Mouse (Mus musculus) neural tube, embryonic 12.5 days (tissue): ENCODE data around the gene Rita1. TPM values are rescaled to one million over a fixed set of nuclear protein-coding genes. Genes with fewer than 3 reads are reported as not detected.

ENCODE experiments used
- ATAC-seq: fragments of 200-750 bp; cut with Nextera tagmentation; 2 replicates; pipeline ENCODE4 v1.8.0; 2017; ENCODE audit warnings: low read depth, mild to moderate bottlenecking, moderate TSS enrichment, moderate library complexity; ENCODE audit not compliant: low FRiP score
- H3K27ac ChIP-seq: fragments of 300-500 bp; sonication (generic); 2 replicates; pipeline ENCODE4 v1.5.1; 2016
- H3K27me3 ChIP-seq: fragments of 300-500 bp; sonication (generic); replicated peaks from 2 replicates; pipeline ENCODE4 v1.6.1; 2016; ENCODE audit warnings: mild to moderate bottlenecking
- H3K36me3 ChIP-seq: fragments of 300-500 bp; sonication (generic); 2 replicates; pipeline ENCODE4 v1.6.1; 2016; ENCODE audit warnings: mild to moderate bottlenecking
- H3K4me1 ChIP-seq: fragments of 300-500 bp; sonication (generic); 2 replicates; pipeline ENCODE4 v1.6.1; 2016
- H3K4me2 ChIP-seq: fragments of 300-500 bp; sonication (generic); replicated peaks from 2 replicates; pipeline ENCODE4 v1.6.1; 2016; ENCODE audit warnings: mild to moderate bottlenecking
- H3K4me3 ChIP-seq: fragments of 300-500 bp; sonication (generic); 2 replicates; pipeline ENCODE4 v1.5.1; 2016
- H3K9ac ChIP-seq: fragments of 300-500 bp; sonication (generic); 2 replicates; pipeline ENCODE4 v1.6.1; 2016; ENCODE audit warnings: mild to moderate bottlenecking
- H3K9me3 ChIP-seq: fragments of 300-500 bp; sonication (generic); 2 replicates; pipeline ENCODE4 v1.6.1; 2016; ENCODE audit warnings: mild to moderate bottlenecking
- WGBS: fragments of 180-500 bp; shearing (Covaris S2); methylation state at CpG from one replicate; pipeline ENCODE4 v1.1.7; 2016; 5-methylcytosine and 5-hydroxymethylcytosine counted together
- polyA plus RNA-seq: library from polyadenylated mRNA; unstranded; fragments of >200 nt; fragmentation: Nextera tagmentation; extraction: Ambion mirVana; gene quantifications from 2 replicates; pipeline ENCODE4 v1.2.1, GENCODE M21; 2016

The Rita1 gene
- polyA plus RNA-seq, 1 experiment from 2014 or later = 20.1 TPM

- Histone ChIP-seq H3K9ac (no peak overlapping the region), H3K4me2 (0 out of 2 replicates have a peak overlapping the region, but pooled peaks have one; percentile 12), H3K27me3 (no peaks in the 10 kb centered on the region), H3K9me3 (no peaks in the 10 kb centered on the region), H3K4me1 (peaks cover 40% of the 10 kb centered on the region), H3K36me3 (peaks cover 7% of the 10 kb centered on the region), H3K4me3 (no peak overlapping the region), H3K27ac (no peak overlapping the region)
- 48% methylated on average over 10 of the region's 10 CpGs for WGBS
- ATAC-seq = no peak
Observed at GRCm38 (mm10) chr5:120577935-120578441, 34.4 kb downstream of the Rita1 start.

- H3K4me1 ChIP-seq = peaks cover 40% of the 10 kb centered on the region
- H3K4me2 ChIP-seq = no peak overlapping the region
- H3K36me3 ChIP-seq = peaks cover under 1% of the 10 kb centered on the region; the same call in 1 of the 2 replicates
- no peak overlapping the region for H3K4me3 ChIP-seq
- no peaks in the 10 kb centered on the region for H3K9me3 ChIP-seq
- H3K27me3 ChIP-seq = no peaks in the 10 kb centered on the region
- 79% methylated on average over 11 of the region's 11 CpGs for WGBS
- H3K27ac ChIP-seq = no peak overlapping the region
- H3K9ac ChIP-seq = no peak overlapping the region
- no peak for ATAC-seq
Observed at GRCm38 (mm10) chr5:120576781-120577301, 35.5 kb downstream of the Rita1 start.

GRCm38 (mm10) chr5:120574469-120575063 lies 37.8 kb downstream of the Rita1 start:
- H3K4me3 ChIP-seq = no peak overlapping the region
- WGBS = 77% methylated on average over 10 of the region's 10 CpGs
- H3K27ac ChIP-seq = no peak overlapping the region
- no peak overlapping the region for H3K4me2 ChIP-seq
- H3K9ac ChIP-seq = no peak overlapping the region
- no peaks in the 10 kb centered on the region for H3K9me3 ChIP-seq
- no peak for ATAC-seq
- H3K36me3 ChIP-seq = no peaks in the 10 kb centered on the region
- peaks cover 45% of the 10 kb centered on the region for H3K4me1 ChIP-seq
- no peaks in the 10 kb centered on the region for H3K27me3 ChIP-seq

GRCm38 (mm10) chr5:120571056-120571740 lies 41.2 kb downstream of the Rita1 start:
- H3K4me1 ChIP-seq = peaks cover 59% of the 10 kb centered on the region
- no peak for ATAC-seq
- H3K27ac ChIP-seq = no peak overlapping the region
- H3K9me3 ChIP-seq = no peaks in the 10 kb centered on the region
- no peak overlapping the region for H3K4me2 ChIP-seq
- WGBS = 44% methylated on average over 14 of the region's 14 CpGs
- H3K27me3 ChIP-seq = no peaks in the 10 kb centered on the region
- H3K4me3 ChIP-seq = no peak overlapping the region
- H3K9ac ChIP-seq = no peak overlapping the region
- H3K36me3 ChIP-seq = no peaks in the 10 kb centered on the region

GRCm38 (mm10) chr5:120570289-120570897 lies 42.0 kb downstream of the Rita1 start:
- H3K9ac ChIP-seq = no peak overlapping the region
- H3K4me1 ChIP-seq = peaks cover 67% of the 10 kb centered on the region
- no peak overlapping the region for H3K4me2 ChIP-seq
- H3K4me3 ChIP-seq = no peak overlapping the region
- no peak for ATAC-seq
- H3K27ac ChIP-seq = no peak overlapping the region
- H3K27me3 ChIP-seq = no peaks in the 10 kb centered on the region
- WGBS = 86% methylated on average over 11 of the region's 11 CpGs
- H3K36me3 ChIP-seq = no peaks in the 10 kb centered on the region
- H3K9me3 ChIP-seq = no peaks in the 10 kb centered on the region

GRCm38 (mm10) chr5:120569791-120570190 lies 42.6 kb downstream of the Rita1 start:
- 94% methylated on average over 3 of the region's 3 CpGs for whole genome bisulfite sequencing
- Histone ChIP-seq H3K4me2 (no peak overlapping the region), H3K4me3 (no peak overlapping the region), H3K9me3 (no peaks in the 10 kb centered on the region), H3K9ac (no peak overlapping the region), H3K27ac (no peak overlapping the region), H3K4me1 (peaks cover 72% of the 10 kb centered on the region), H3K36me3 (no peaks in the 10 kb centered on the region), H3K27me3 (no peaks in the 10 kb centered on the region)
- ATAC-seq = no peak

- no peak overlapping the region for H3K4me3 ChIP-seq
- H3K4me1 ChIP-seq = peaks cover 77% of the 10 kb centered on the region
- H3K9me3 ChIP-seq = no peaks in the 10 kb centered on the region
- 86% methylated on average over 4 of the region's 4 CpGs for WGBS
- H3K9ac ChIP-seq = no peak overlapping the region
- ATAC-seq = no peak
- 0 out of 2 replicates have a peak overlapping the region, but pooled peaks have one; percentile 86 for H3K27ac ChIP-seq
- 0 out of 2 replicates have a peak overlapping the region, but pooled peaks have one; percentile 40 for H3K4me2 ChIP-seq
- no peaks in the 10 kb centered on the region for H3K36me3 ChIP-seq
- H3K27me3 ChIP-seq = no peaks in the 10 kb centered on the region
Observed at GRCm38 (mm10) chr5:120568964-120569363, 43.4 kb downstream of the Rita1 start.

GRCm38 (mm10) chr5:120568336-120568768 lies 44.0 kb downstream of the Rita1 start:
- H3K4me1 ChIP-seq = peaks cover 83% of the 10 kb centered on the region
- no peak overlapping the region for H3K4me3 ChIP-seq
- no peaks in the 10 kb centered on the region for H3K9me3 ChIP-seq
- 0 out of 2 replicates have a peak overlapping the region, but pooled peaks have one; percentile 42 for H3K9ac ChIP-seq
- H3K4me2 ChIP-seq = peak overlapping the region; percentile 40
- WGBS = 45% methylated on average over 9 of the region's 9 CpGs
- H3K27me3 ChIP-seq = no peaks in the 10 kb centered on the region
- ATAC-seq = no peak
- H3K27ac ChIP-seq = peak overlapping the region; percentile 86
- no peaks in the 10 kb centered on the region for H3K36me3 ChIP-seq

GRCm38 (mm10) chr5:120567761-120568211 lies 44.6 kb downstream of the Rita1 start:
- H3K9me3 ChIP-seq = no peaks in the 10 kb centered on the region
- H3K4me2 ChIP-seq = peak overlapping the region; percentile 40
- ATAC-seq = 0 out of 2 replicates have a peak, but pooled peaks have one; percentile 15
- no peaks in the 10 kb centered on the region for H3K36me3 ChIP-seq
- no peaks in the 10 kb centered on the region for H3K27me3 ChIP-seq
- peaks cover 88% of the 10 kb centered on the region for H3K4me1 ChIP-seq
- H3K27ac ChIP-seq = peak overlapping the region; percentile 86
- 26% methylated on average over 14 of the region's 14 CpGs for WGBS
- H3K9ac ChIP-seq = peak overlapping the region; percentile 45
- H3K4me3 ChIP-seq = no peak overlapping the region

- WGBS = 6% methylated on average over 21 of the region's 21 CpGs
- ATAC-seq = peak; percentile 39
- Histone ChIP-seq H3K4me1 (peaks cover 91% of the 10 kb centered on the region), H3K4me2 (peak overlapping the region; percentile 40), H3K4me3 (no peak overlapping the region), H3K9ac (peak overlapping the region; percentile 45), H3K9me3 (no peaks in the 10 kb centered on the region), H3K36me3 (no peaks in the 10 kb centered on the region), H3K27ac (peak overlapping the region; percentile 86), H3K27me3 (no peaks in the 10 kb centered on the region)
Observed at GRCm38 (mm10) chr5:120567253-120567701, 45.1 kb downstream of the Rita1 start.

- 0 out of 2 replicates have a peak, but pooled peaks have one; percentile 1 for ATAC-seq
- WGBS = 45% methylated on average over 9 of the region's 9 CpGs
- Histone ChIP-seq H3K4me1 (peaks cover 90% of the 10 kb centered on the region), H3K9ac (no peak overlapping the region), H3K4me3 (no peak overlapping the region), H3K4me2 (peak overlapping the region; percentile 40), H3K27ac (peak overlapping the region; percentile 86), H3K36me3 (no peaks in the 10 kb centered on the region), H3K9me3 (no peaks in the 10 kb centered on the region), H3K27me3 (no peaks in the 10 kb centered on the region)
Observed at GRCm38 (mm10) chr5:120566681-120567252, 45.6 kb downstream of the Rita1 start.
